ENCODE assay signal across 8 mouse cellular contexts in genomic region chr3:89519894-89520293, GRCm38 (mm10). TPM values are rescaled to one million over a fixed set of nuclear protein-coding genes. Genes with fewer than 3 reads are reported as not detected.
DNase-seq lines count a peak whose midpoint lies in the region; ATAC-seq and TF ChIP-seq lines count a peak whose summit lies in the region.

Gene Kcnn3 (plus strand): TSS chr3:89520164.

- WGBS in heart, embryonic 11.5 days (ENCODE audit: insufficient replicate concordance), result under 1% methylated on average over 14 of the region's 15 CpGs
- WGBS in kidney, embryonic 14.5 days, result 0% methylated on average over 15 of the region's 15 CpGs
- under 1% methylated on average over 15 of the region's 15 CpGs for WGBS in limb, embryonic 12.5 days
- under 1% methylated on average over 15 of the region's 15 CpGs for WGBS in midbrain, embryonic 13.5 days
- 3% methylated on average over 15 of the region's 15 CpGs for WGBS in spleen, adult 2 months

- H3K4me2 ChIP-seq in heart, embryonic 11.5 days, result peak within 1 kb of the TSS; percentile 89
- peak within 1 kb of the TSS; percentile 88 for H3K4me2 ChIP-seq in kidney, embryonic 14.5 days (replicated peaks; ENCODE audit: low read depth, low read length)
- H3K4me2 ChIP-seq in limb, embryonic 12.5 days, result peak within 1 kb of the TSS; percentile 95
- peak within 1 kb of the TSS; percentile 93 for H3K4me2 ChIP-seq in midbrain, embryonic 13.5 days (replicated peaks)

- ATAC-seq in heart, embryonic 11.5 days (replicated peaks; ENCODE audit: insufficient number of reproducible peaks, low FRiP score, low TSS enrichment), result peak; percentile 78; the same call in 1 of the 2 replicates
- peak; percentile 92 for ATAC-seq in kidney, embryonic 14.5 days (ENCODE audit: low FRiP score, low TSS enrichment)
- peak; percentile 78 for ATAC-seq in limb, embryonic 12.5 days (ENCODE audit: insufficient number of reproducible peaks, insufficient read depth, low FRiP score, low TSS enrichment, low read depth)
- peak; percentile 92 for ATAC-seq in midbrain, embryonic 13.5 days

- peak; percentile 91 for DNase-seq in brain, embryonic 18.5 days (ENCODE audit: low read depth, low spot score)
- peak; percentile 27 for DNase-seq in fibroblast of lung, adult 2 months (ENCODE audit: low read depth)
- peak in 1 of 2 experiments; percentile 22 for DNase-seq in spleen, adult 2 months (ENCODE audit: low read depth in 1 of 2, low spot score in 2 of 2)

- peak within 1 kb of the TSS; percentile 11 for H3K4me3 ChIP-seq in C2C12 (ENCODE audit: insufficient read depth, poor library complexity, severe bottlenecking)
- peak within 1 kb of the TSS; percentile 38 for H3K4me3 ChIP-seq in heart, embryonic 11.5 days (ENCODE audit: low read depth, low read length)
- peak within 1 kb of the TSS; percentile 44 for H3K4me3 ChIP-seq in kidney, embryonic 14.5 days (ENCODE audit: low read length)
- H3K4me3 ChIP-seq in limb, embryonic 12.5 days (replicated peaks), result peak within 1 kb of the TSS; percentile 45
- peak within 1 kb of the TSS; percentile 51 for H3K4me3 ChIP-seq in midbrain, embryonic 13.5 days (replicated peaks)
- peak within 1 kb of the TSS; percentile 16; the same call in 1 of the 2 replicates for H3K4me3 ChIP-seq in spleen, adult 2 months (ENCODE audit: extremely low read depth, insufficient read depth, insufficient read length)

- peaks cover 22% of the 10 kb centered on the region for H3K27me3 ChIP-seq in C2C12 (ENCODE audit: control insufficient read depth, insufficient read depth, insufficient read length)
- H3K27me3 ChIP-seq in heart, embryonic 11.5 days (ENCODE audit: control insufficient read depth, insufficient read depth, low read length), result peaks cover 25% of the 10 kb centered on the region
- no peaks in the 10 kb centered on the region; the same call in none of the 2 replicates for H3K27me3 ChIP-seq in kidney, embryonic 14.5 days (ENCODE audit: control insufficient read depth, insufficient read depth, low read length)
- H3K27me3 ChIP-seq in limb, embryonic 12.5 days, result peaks cover 46% of the 10 kb centered on the region
- H3K27me3 ChIP-seq in midbrain, embryonic 13.5 days, result peaks cover 13% of the 10 kb centered on the region
- H3K27me3 ChIP-seq in spleen, adult 2 months (ENCODE audit: control insufficient read depth, insufficient read depth, low read length), result peaks cover 12% of the 10 kb centered on the region

- TF ChIP-seq CTCF in C2C12 (IDR thresholded peaks at IDR 0.05; ENCODE audit: control insufficient read depth, insufficient read depth, insufficient read length), result no peak
- TF ChIP-seq CTCF in spleen, adult 2 months (IDR thresholded peaks at IDR 0.05; ENCODE audit: extremely low read depth, insufficient read depth, insufficient read length, insufficient replicate concordance), result no peak

- TF ChIP-seq POLR2A in spleen, adult 2 months (IDR thresholded peaks at IDR 0.05; ENCODE audit: low read depth, low read length), result no peak

- H3ac ChIP-seq in C2C12 (ENCODE audit: control insufficient read depth, insufficient read length, low read depth), result no peak within 1 kb of the TSS

- no peaks in the 10 kb centered on the region for H3K79me2 ChIP-seq in C2C12 (ENCODE audit: control insufficient read depth, insufficient read depth)

- H3K27ac ChIP-seq in heart, embryonic 11.5 days (ENCODE audit: low read depth, low read length), result no peak within 1 kb of the TSS
- H3K27ac ChIP-seq in kidney, embryonic 14.5 days (ENCODE audit: low read depth, low read length), result no peak within 1 kb of the TSS
- no peak within 1 kb of the TSS for H3K27ac ChIP-seq in limb, embryonic 12.5 days
- peak within 1 kb of the TSS; percentile 57 for H3K27ac ChIP-seq in midbrain, embryonic 13.5 days
- no peak within 1 kb of the TSS for H3K27ac ChIP-seq in spleen, adult 2 months (ENCODE audit: insufficient read depth, low read length)

- H3K79me3 ChIP-seq in C2C12 (ENCODE audit: low read depth), result no peaks in the 10 kb centered on the region

- H3K36me3 ChIP-seq in C2C12 (ENCODE audit: control insufficient read depth, insufficient read depth), result no peaks in the 10 kb centered on the region
- H3K36me3 ChIP-seq in heart, embryonic 11.5 days (ENCODE audit: control insufficient read depth, insufficient read depth, low read length), result no peaks in the 10 kb centered on the region
- H3K36me3 ChIP-seq in kidney, embryonic 14.5 days (ENCODE audit: control insufficient read depth, insufficient read depth, low read length), result no peaks in the 10 kb centered on the region
- H3K36me3 ChIP-seq in limb, embryonic 12.5 days, result no peaks in the 10 kb centered on the region
- H3K36me3 ChIP-seq in midbrain, embryonic 13.5 days, result no peaks in the 10 kb centered on the region
- no peaks in the 10 kb centered on the region for H3K36me3 ChIP-seq in spleen, adult 2 months (ENCODE audit: control insufficient read depth, insufficient read depth, low read length)

- no peaks in the 10 kb centered on the region for H3K9me3 ChIP-seq in heart, embryonic 11.5 days (replicated peaks; ENCODE audit: control insufficient read depth, low read length)
- 0 out of 2 replicates have a peak, but pooled peaks cover 5% of the 10 kb centered on the region for H3K9me3 ChIP-seq in kidney, embryonic 14.5 days (ENCODE audit: control insufficient read depth, low read length)
- H3K9me3 ChIP-seq in limb, embryonic 12.5 days, result peaks cover 8% of the 10 kb centered on the region; the same call in 1 of the 2 replicates
- no peaks in the 10 kb centered on the region for H3K9me3 ChIP-seq in midbrain, embryonic 13.5 days

- H3K4me1 ChIP-seq in heart, embryonic 11.5 days (ENCODE audit: control insufficient read depth, insufficient read depth, low read length), result peaks cover 22% of the 10 kb centered on the region
- peaks cover 20% of the 10 kb centered on the region for H3K4me1 ChIP-seq in kidney, embryonic 14.5 days (ENCODE audit: control insufficient read depth, insufficient read depth, low read length)
- H3K4me1 ChIP-seq in limb, embryonic 12.5 days (replicated peaks), result peaks cover 32% of the 10 kb centered on the region
- peaks cover 45% of the 10 kb centered on the region for H3K4me1 ChIP-seq in midbrain, embryonic 13.5 days (replicated peaks)
- H3K4me1 ChIP-seq in spleen, adult 2 months (ENCODE audit: control insufficient read depth, insufficient read depth, insufficient read length), result peaks cover 3% of the 10 kb centered on the region; the same call in 1 of the 2 replicates

- peak within 1 kb of the TSS; percentile 29; the same call in 1 of the 2 replicates for H3K9ac ChIP-seq in heart, embryonic 11.5 days (ENCODE audit: low read depth, low read length)
- peak within 1 kb of the TSS; percentile 48 for H3K9ac ChIP-seq in kidney, embryonic 14.5 days (ENCODE audit: low read depth, low read length)
- peak within 1 kb of the TSS; percentile 59 for H3K9ac ChIP-seq in limb, embryonic 12.5 days (replicated peaks)
- peak within 1 kb of the TSS; percentile 71 for H3K9ac ChIP-seq in midbrain, embryonic 13.5 days (replicated peaks)

TF ChIP-seq in C2C12, 6 proteins besides CTCF, POLR2A, EP300 and RAD21:
- no peak for TF ChIP-seq USF1 (IDR thresholded peaks at IDR 0.05; ENCODE audit: low read depth)
- TF ChIP-seq CEBPB (IDR thresholded peaks at IDR 0.05; ENCODE audit: low read depth), result no peak
- no peak for TF ChIP-seq MYOD1 (IDR thresholded peaks at IDR 0.05; ENCODE audit: control insufficient read depth, insufficient read length, low read depth)
- TF ChIP-seq MAX (IDR thresholded peaks at IDR 0.05), result no peak
- TF ChIP-seq MYOG (IDR thresholded peaks at IDR 0.05; ENCODE audit: control insufficient read depth, extremely low read depth, insufficient read length), result no peak
- no peak for TF ChIP-seq FOSL1 (IDR thresholded peaks at IDR 0.05; ENCODE audit: insufficient read depth, low read length, poor library complexity, severe bottlenecking)

RNA-seq across cellular contexts. Expression of gene Kcnn3, which starts in this region (rescaled TPM):
- polyA plus RNA-seq in C2C12 (2012; fragmentation: generic; extraction: Trizol), result 0.01 TPM
- 0.73 and 0.99 TPM in 2 replicates for polyA plus RNA-seq in heart, embryonic 11.5 days (2014; fragmentation: Nextera tagmentation; extraction: Ambion mirVana)
- 1.4 and 2.1 TPM in 2 replicates for polyA plus RNA-seq in kidney, embryonic 14.5 days (2014; fragmentation: Nextera tagmentation; extraction: Ambion mirVana)
- 1.6 and 1.9 TPM in 2 replicates for polyA plus RNA-seq in limb, embryonic 12.5 days (2016; fragmentation: Nextera tagmentation; extraction: Ambion mirVana)
- polyA plus RNA-seq in midbrain, embryonic 13.5 days (2015; fragmentation: Nextera tagmentation; extraction: Ambion mirVana), result 4.4 and 5.0 TPM in 2 replicates
- polyA plus RNA-seq in spleen, adult 2 months (2012; rRNA removed), result 0.33 and 0.41 TPM in 2 replicates

Comparison
In these comparisons a context has a peak if more than half of its experiments do, and no peak if none do; other contexts are left out.
1. Peak in ATAC-seq, H3K4me3 ChIP-seq, H3K9ac ChIP-seq and H3K4me2 ChIP-seq in heart, embryonic 11.5 days; RNA of the gene not detected or under 1 TPM.